Mouse (Mus musculus) spleen, postnatal 10 days (tissue): ENCODE data around the gene Fads2.
A peak's percentile ranks its signal among the peaks of the same experiment; 100 is the strongest.

Experiments
- DNase-seq, 2 experiments: peaks; one replicate each; pipeline ENCODE4 v3.0.0; 2021 to 2022; ENCODE audit warnings: low spot score in 2 of 2

The Fads2 gene

DNA sequence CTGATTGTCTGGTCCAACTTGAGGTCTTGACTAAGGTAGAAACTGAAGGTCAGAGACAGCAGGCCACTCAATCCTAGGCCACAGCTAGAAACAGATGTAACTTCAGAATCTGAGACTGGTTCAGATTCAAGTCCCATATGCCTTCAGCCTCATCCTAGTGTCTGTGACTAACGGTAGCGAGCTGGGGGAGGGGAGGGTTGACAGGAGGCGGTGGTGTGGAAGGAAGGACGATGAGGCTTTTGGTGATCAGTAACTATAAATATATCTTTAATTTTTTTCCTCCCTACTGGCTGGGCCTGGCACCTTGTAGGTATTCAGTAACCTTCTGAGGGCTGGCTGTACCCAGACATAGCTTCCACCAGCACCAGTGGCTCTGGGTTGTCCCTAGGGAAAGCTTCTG is 86.1 kb downstream of the Fads2 start:
- peak in 1 of 2 experiments; percentile 66 for DNase-seq

GRCm38 (mm10) chr19:10014824-10015223 is 86.7 kb downstream of the Fads2 start:
- peak; percentile 84 to 90 for DNase-seq

GRCm38 (mm10) chr19:10013913-10014312 is 87.6 kb downstream of the Fads2 start:
- peak; percentile 60 for DNase-seq

DNA sequence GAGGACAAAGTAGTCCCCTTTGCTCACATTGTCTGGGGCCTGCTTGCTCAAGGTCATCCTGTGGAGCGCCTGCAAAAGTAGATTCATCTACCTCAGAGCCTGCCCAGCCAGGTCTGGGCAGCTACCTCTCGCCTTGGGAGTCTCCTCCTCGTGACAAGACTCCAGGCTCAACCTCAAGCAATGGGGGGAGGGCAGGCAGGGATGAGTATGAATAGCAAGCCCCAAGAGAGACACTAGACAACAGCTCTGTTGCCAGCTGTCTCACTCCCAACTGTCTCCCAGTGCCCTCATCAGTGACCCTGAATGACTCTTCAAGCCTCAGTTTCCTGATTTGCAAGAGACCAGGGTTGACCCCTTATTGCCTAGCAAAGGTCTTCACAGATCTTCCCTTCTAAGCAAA is 88.2 kb downstream of the Fads2 start:
- DNase-seq = no peak

DNA sequence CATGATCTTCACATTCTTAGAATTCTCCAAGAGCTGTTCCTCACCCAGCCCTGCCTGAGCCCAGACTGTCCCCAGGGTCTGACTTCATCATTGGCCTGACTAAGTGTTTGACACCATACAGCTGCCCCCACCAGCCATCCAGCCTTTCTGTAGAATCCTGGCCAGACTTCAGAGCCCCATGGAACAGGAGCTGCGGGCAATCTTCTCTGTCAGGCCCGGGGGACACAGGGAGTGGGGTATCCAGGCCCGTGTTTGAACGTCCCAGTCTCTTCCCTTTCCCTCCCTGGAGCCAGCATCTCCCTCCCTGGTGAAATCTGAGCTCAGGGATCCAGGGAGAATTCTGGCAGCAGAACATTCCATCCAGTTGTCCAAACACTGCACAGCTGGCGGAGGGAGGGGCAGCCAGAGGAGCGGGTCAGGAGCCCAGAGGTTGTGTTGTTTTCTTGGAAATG is 88.7 kb downstream of the Fads2 start:
- no peak for DNase-seq
